Mouse (Mus musculus) G1E (cell line): ENCODE data around the gene Psmd5.

Experiments used
- CTCF ChIP-seq: IDR thresholded peaks from 2 replicates; pipeline ENCODE4 v1.5.1; 2012; ENCODE audit warnings: low read depth, low read length, inconsistent platforms, mixed read lengths
- GATA1 ChIP-seq: IDR thresholded peaks from 2 replicates; pipeline ENCODE4 v1.6.1; 2012; ENCODE audit warnings: borderline replicate concordance, low read length, inconsistent platforms, mixed read lengths
- GATA2 ChIP-seq: IDR thresholded peaks from 2 replicates; pipeline ENCODE4 v1.6.1; 2012; ENCODE audit warnings: low read depth, low read length, inconsistent platforms, borderline replicate concordance
- TAL1 ChIP-seq: conservative IDR thresholded peaks from 2 replicates; pipeline ENCODE4 v1.6.1; 2012; ENCODE audit warnings: low read depth, low read length, inconsistent platforms, mixed read lengths

GRCm38 (mm10) chr2:34893950-34894349 is 19.2 kb upstream of the Psmd5 start:
- no peak for TF ChIP-seq CTCF
- TF ChIP-seq TAL1 = no peak
- no peak for TF ChIP-seq GATA1
- no peak for TF ChIP-seq GATA2
